Mouse (Mus musculus): Measurements from ENCODE around the gene Exosc10.

DNA sequence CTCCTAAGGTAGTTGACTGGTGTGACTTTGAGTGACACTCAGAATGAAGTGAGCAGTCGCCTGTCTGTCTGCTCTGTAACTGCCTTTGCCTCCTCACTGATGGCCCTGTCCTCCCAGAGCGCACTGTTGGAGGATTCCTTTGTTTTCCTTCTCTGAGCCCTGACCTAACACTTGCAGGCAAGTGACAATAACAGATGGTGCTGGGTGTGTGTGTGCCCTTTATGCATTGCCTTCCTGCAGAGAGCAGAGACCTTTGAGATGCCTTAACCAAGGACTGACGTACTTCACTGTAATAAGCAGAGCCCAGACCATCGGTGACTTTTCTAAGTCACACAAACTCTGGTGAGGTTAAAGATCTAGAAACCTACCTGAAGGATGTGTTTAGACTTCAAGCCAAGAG lies 26.9 kb upstream of the Exosc10 start:
- TF ChIP-seq EP300 (optimal IDR thresholded peaks at IDR 0.05) (no peak), CTCF (IDR thresholded peaks at IDR 0.05; ENCODE audit: low read depth) (no peak)
